Mouse (Mus musculus) brain, embryonic 14.5 days (tissue): Measurements from ENCODE around the gene Lum. TPM values are rescaled to one million over a fixed set of nuclear protein-coding genes. Genes with fewer than 3 reads are reported as not detected.

ENCODE experiments used
- DNase-seq: peaks from one replicate; pipeline ENCODE4 v3.0.0-alpha.2; 2011; ENCODE audit warnings: low read depth
- CTCF ChIP-seq: fragments of 200-500 bp; IDR thresholded peaks from 2 replicates; pipeline ENCODE4 v1.5.1; 2012; ENCODE audit warnings: inconsistent platforms, mild to moderate bottlenecking, moderate library complexity, borderline replicate concordance; ENCODE audit not compliant: insufficient read depth, insufficient read length; ENCODE audit errors: extremely low read depth
- POLR2A ChIP-seq: fragments of 200-500 bp; IDR thresholded peaks from 2 replicates; pipeline ENCODE4 v1.6.1; 2012; ENCODE audit warnings: mild to moderate bottlenecking, inconsistent platforms, borderline replicate concordance; ENCODE audit not compliant: poor library complexity, insufficient read depth, insufficient read length, severe bottlenecking; ENCODE audit errors: extremely low read depth
- polyA plus RNA-seq: library from polyadenylated mRNA; depleted of rRNA; stranded (reverse); fragments of >200 nt; gene quantifications from 2 replicates; pipeline ENCODE4 v1.2.3, GENCODE M21; 2012; rRNA removed

Gene Lum
- polyA plus RNA-seq, result 37.6 and 46.7 TPM in 2 replicates

DNA sequence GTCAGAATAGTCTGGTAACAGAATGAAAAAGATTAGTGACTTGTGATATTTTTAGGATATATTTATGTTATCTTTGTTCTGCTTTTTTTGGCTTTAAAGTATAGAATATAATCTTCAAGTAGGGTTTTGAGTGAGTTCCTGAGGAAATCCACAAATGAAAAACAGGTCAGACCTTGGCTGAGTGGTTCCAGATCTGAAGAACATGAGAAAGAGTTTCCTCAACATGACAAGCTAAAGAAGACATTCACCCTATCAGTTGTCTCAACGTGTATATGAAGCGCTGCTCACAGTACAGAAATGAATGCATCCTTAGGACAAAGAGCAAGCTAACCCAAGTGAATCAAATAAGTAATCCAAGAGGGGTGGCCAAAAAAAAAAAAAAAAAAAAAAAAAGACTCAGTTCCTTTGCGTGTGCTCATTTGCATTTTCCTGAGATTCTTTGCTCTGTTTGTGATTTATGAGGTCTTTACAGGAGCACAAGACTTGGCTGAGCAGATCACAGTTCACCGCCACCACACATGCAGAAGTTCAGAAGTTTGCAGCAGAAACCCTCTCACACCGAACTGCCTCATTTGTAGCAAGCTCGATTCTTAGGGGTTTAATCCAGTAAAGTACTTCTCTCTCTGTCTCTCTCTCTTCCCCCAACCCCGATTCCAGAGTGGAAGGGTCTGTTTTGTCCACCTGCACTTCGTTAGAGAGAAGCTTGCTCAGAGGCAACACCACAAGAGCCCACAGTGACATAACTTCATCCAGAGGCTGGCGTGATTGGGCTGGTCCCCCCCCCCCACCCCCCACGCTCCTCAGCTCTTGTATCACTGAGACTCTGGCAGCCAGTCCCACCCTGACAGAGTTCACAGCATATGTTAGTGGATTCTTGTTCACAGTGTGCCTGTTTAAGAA is at the start of gene Lum:
TSS of gene Lum (plus strand) at position 172 of the 900 bp plus-strand sequence.
- TF ChIP-seq CTCF, result no peak
- no peak for TF ChIP-seq POLR2A
- DNase-seq, result peak; percentile 57

- no peak for DNase-seq
- TF ChIP-seq CTCF (no peak), POLR2A (no peak)
Observed at GRCm38 (mm10) chr10:97523366-97523765, 41.6 kb upstream of the Lum start.

DNA sequence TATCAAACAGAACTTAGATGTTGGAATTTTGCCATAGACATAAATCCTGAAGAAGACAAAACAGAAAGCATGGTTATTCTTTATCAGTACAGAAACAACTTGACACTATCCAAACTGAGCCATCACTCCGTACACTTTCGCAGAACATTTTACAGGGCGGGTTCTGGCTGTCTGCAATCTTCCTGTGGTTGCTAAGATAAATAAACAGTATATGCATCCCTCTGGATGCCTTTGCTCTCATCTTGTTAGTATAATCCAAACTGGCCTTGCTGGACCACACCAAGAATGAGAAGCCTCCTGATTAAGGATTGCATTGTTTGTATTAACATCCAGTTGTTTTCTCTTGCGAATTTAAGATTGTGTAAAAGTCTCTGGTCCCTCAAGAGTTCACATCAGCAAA is 29.2 kb upstream of the Lum start:
- TF ChIP-seq CTCF (no peak), POLR2A (no peak)
- no peak for DNase-seq

GRCm38 (mm10) chr10:97536921-97537320 is 28.0 kb upstream of the Lum start:
- DNase-seq, result no peak
- TF ChIP-seq CTCF, result no peak
- TF ChIP-seq POLR2A, result no peak

DNA sequence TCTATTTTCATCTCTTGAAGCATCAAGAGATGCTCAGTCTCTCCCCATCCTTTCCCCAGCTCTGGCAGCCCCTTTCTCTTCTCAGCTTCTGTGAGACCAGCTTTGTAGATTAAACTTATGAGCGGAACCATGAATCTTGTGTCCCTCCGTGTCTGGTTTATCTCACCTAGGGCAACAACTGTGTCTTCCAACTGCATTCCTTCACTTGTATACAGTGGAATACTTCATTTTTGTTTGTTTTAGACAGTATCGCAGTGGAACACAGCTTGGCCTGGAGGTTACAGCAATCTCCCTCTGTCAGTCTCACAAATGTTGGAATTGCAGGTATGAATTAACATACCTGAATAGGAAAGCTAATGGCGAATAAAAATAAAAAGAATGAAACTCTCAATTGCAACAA is 26.7 kb upstream of the Lum start:
- no peak for DNase-seq
- TF ChIP-seq POLR2A, result no peak
- TF ChIP-seq CTCF, result no peak

DNA sequence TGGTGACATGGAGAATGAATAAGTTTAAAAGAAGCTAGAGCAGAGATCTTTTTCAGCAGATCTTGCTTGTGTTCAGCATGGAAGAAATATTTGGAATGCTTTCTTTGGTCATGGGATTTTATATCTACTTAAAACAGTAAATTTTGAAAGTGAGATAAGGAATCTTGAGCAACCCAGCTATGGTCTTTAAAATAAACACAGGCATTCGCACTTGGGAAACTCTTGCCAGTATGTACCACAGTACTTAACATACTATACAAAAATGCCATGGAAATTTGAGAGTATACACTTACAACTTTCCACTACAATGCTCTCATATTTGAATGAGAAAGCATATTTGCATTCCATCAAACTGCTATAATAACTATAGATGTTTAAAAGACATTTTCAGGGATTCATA is 17.2 kb upstream of the Lum start:
- DNase-seq, result no peak

DNA sequence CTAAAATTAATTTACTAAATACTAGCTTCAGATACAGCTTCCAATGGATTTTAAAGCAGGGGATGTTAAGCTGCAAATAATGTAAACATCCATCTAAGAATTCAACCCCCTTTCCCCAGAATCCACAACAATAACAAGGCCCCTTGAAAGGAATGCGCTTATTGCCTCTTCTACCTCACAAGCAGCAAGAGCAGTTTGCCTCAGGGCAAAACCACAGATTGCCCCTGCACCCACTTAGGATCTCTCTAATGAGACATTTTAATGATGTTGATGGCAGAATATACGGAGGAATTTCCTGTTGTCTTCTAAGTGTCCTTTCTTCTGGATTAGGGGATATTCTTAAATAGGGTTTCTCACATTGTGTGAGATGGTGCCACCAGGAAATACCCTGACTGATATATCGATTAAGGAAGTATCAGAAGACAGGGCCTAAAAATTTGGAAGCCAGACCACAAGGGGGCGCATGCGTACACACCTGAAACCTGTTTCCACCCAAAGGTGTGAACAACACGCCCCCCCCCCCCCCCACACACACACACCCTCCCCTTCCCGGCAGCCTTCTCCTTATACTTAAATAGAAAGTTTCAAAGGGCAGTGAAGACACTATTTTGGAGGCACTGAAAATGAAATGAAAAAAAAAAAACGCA is 2.7 kb downstream of the Lum start:
- no peak for TF ChIP-seq POLR2A
- peak; percentile 3; the same call in 1 of the 2 replicates for TF ChIP-seq CTCF
- DNase-seq, result peak; percentile 32

More for the DNA sequence above, 17.2 kb upstream of the Lum start:
- TF ChIP-seq POLR2A (no peak), CTCF (no peak)

- no peak for TF ChIP-seq POLR2A
- no peak for TF ChIP-seq CTCF
Observed at GRCm38 (mm10) chr10:97582543-97583231, 17.8 kb downstream of the Lum start.

DNA sequence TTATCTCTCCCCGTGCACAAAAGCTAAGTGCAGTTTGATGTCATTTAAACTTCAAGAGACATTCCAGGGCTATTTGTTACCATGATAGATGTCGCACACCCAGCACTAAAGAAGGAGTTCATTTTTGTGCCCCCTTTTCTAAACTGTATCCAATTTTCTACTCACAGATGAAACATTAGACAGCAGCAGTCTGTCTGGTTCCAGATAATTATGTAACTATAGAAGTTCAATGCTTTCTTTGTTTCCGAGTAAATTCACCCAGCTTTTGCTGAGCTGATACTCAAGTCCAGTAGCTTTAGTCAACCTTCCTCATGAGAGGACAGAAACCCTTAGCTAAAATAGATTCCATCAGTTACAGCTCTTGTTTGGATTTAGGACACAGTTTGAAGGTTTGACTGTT is 19.2 kb downstream of the Lum start:
- no peak for DNase-seq
- TF ChIP-seq POLR2A (no peak), CTCF (no peak)

More at GRCm38 (mm10) chr10:97582543-97583231, 17.8 kb downstream of the Lum start:
- DNase-seq, result peak; percentile 75

GRCm38 (mm10) chr10:97587159-97587558 is 22.2 kb downstream of the Lum start:
- TF ChIP-seq CTCF (no peak), POLR2A (no peak)
- no peak for DNase-seq

DNA sequence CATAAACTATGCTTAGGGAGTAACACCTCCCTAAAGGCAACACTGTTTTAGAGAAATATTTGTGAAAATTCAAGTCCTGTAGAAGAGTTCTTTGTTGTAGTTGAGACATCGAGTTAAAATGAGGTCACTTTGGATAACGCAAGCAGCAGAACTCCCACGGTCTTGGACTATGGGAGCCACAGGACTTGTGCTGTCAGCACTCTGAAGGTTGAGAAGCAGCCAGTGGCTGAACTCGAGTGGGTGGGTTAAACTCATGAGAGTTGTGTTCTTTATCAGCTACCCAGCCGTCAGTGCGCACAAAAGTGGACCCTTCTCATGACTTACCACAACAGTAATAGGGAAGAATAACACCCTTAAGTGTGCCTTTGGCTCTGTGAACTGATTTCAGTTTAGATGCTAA is 24.6 kb downstream of the Lum start:
- TF ChIP-seq POLR2A (no peak), CTCF (no peak)
- DNase-seq, result no peak

DNA sequence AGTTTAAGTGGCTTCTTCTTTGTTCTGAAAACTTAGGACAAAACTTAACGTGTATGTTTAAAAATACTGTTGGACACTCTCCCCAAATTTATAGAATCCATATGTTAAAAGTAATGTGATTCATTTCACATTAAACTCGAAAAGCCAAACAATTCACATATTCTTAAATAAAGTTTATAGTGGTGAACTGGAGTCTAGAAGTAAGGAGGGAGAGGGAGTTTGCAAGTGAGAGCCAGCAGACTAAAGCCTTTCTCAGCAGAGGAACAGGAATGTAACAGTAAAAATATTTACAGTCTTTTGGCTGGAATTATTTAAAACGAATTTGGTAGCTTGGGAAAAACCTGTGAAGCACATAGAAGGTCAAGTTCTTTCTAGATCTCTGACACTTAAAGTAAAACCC is 26.1 kb downstream of the Lum start:
- DNase-seq, result no peak
- no peak for TF ChIP-seq CTCF
- TF ChIP-seq POLR2A, result no peak

GRCm38 (mm10) chr10:97591685-97592084 is 26.8 kb downstream of the Lum start:
- DNase-seq, result no peak
- TF ChIP-seq POLR2A, result no peak
- no peak for TF ChIP-seq CTCF
